Mouse (Mus musculus): Measurements from ENCODE around the gene Ctf1.

Gene Ctf1

GRCm38 (mm10) chr7:127712461-127713385 lies at the start of gene Ctf1:
Ctf1 (plus strand) TSS chr7:127712736.
- DNase-seq (ENCODE audit: low spot score): peak; percentile 64

- no peak for DNase-seq (ENCODE audit: low spot score)
These were observed 49.6 kb upstream of the Ctf1 start for GRCm38 (mm10) chr7:127662926-127663325.

- no peak for DNase-seq (ENCODE audit: low spot score)
These were observed 46.4 kb upstream of the Ctf1 start for GRCm38 (mm10) chr7:127666066-127666654.

- DNase-seq (ENCODE audit: low spot score): no peak
These were observed 45.9 kb upstream of the Ctf1 start for GRCm38 (mm10) chr7:127666679-127667078.

- DNase-seq (ENCODE audit: low spot score): no peak
These were observed 45.4 kb upstream of the Ctf1 start for GRCm38 (mm10) chr7:127667171-127667570.

- no peak for DNase-seq (ENCODE audit: low spot score)
These were observed 40.4 kb upstream of the Ctf1 start for GRCm38 (mm10) chr7:127671880-127672774.

GRCm38 (mm10) chr7:127672776-127673175 lies 39.8 kb upstream of the Ctf1 start:
- DNase-seq (ENCODE audit: low spot score): no peak

- peak; percentile 73 for DNase-seq (ENCODE audit: low spot score)
These were observed 37.6 kb upstream of the Ctf1 start for GRCm38 (mm10) chr7:127674977-127675376.

- no peak for DNase-seq (ENCODE audit: low spot score)
These were observed 37.1 kb upstream of the Ctf1 start for GRCm38 (mm10) chr7:127675391-127675811.

GRCm38 (mm10) chr7:127677077-127677476 lies 35.5 kb upstream of the Ctf1 start:
- DNase-seq (ENCODE audit: low spot score): peak; percentile 61

- no peak for DNase-seq (ENCODE audit: low spot score)
These were observed 34.9 kb upstream of the Ctf1 start for GRCm38 (mm10) chr7:127677609-127678008.

GRCm38 (mm10) chr7:127678811-127679210 lies 33.7 kb upstream of the Ctf1 start:
- no peak for DNase-seq (ENCODE audit: low spot score)

- DNase-seq (ENCODE audit: low spot score): no peak
These were observed 32.0 kb upstream of the Ctf1 start for GRCm38 (mm10) chr7:127680541-127680940.

GRCm38 (mm10) chr7:127681888-127682553 lies 30.5 kb upstream of the Ctf1 start:
- no peak for DNase-seq (ENCODE audit: low spot score)

- DNase-seq (ENCODE audit: low spot score): no peak
These were observed 27.1 kb upstream of the Ctf1 start for GRCm38 (mm10) chr7:127685304-127686018.

- DNase-seq (ENCODE audit: low spot score): no peak
These were observed 25.6 kb upstream of the Ctf1 start for GRCm38 (mm10) chr7:127686740-127687449.

GRCm38 (mm10) chr7:127688935-127689334 lies 23.6 kb upstream of the Ctf1 start:
- DNase-seq (ENCODE audit: low spot score): no peak

GRCm38 (mm10) chr7:127689626-127690280 lies 22.8 kb upstream of the Ctf1 start:
- no peak for DNase-seq (ENCODE audit: low spot score)

- no peak for DNase-seq (ENCODE audit: low spot score)
These were observed 21.1 kb upstream of the Ctf1 start for GRCm38 (mm10) chr7:127691221-127691989.
